Mouse (Mus musculus) hindbrain, embryonic 11.5 days (tissue): ENCODE results near the gene Dlgap1. TPM values are rescaled to one million over a fixed set of nuclear protein-coding genes. Genes with fewer than 3 reads are reported as not detected.

Experiments
- ATAC-seq: fragments of 200-750 bp; cut with Nextera tagmentation; 2 replicates; pipeline ENCODE4 v1.8.0; 2017; ENCODE audit warnings: mild to moderate bottlenecking, moderate TSS enrichment, moderate library complexity; ENCODE audit not compliant: low FRiP score
- DNase-seq: peaks from one replicate; pipeline ENCODE4 v3.0.0-alpha.2; 2015; ENCODE audit warnings: low spot score
- H3K27ac ChIP-seq: fragments of 300-500 bp; sonication (generic); 2 replicates; pipeline ENCODE4 v1.5.1; 2014; ENCODE audit warnings: mild to moderate bottlenecking, low read depth, low read length
- H3K27me3 ChIP-seq: fragments of 300-500 bp; sonication (generic); 2 replicates; pipeline ENCODE4 v1.6.1; 2014; ENCODE audit warnings: mild to moderate bottlenecking, low read length, moderate library complexity, mixed read lengths; ENCODE audit not compliant: control insufficient read depth, insufficient read depth
- H3K36me3 ChIP-seq: fragments of 300-500 bp; sonication (generic); 2 replicates; pipeline ENCODE4 v1.6.1; 2014; ENCODE audit warnings: mild to moderate bottlenecking, low read length, moderate library complexity, mixed read lengths; ENCODE audit not compliant: control insufficient read depth, insufficient read depth
- H3K4me1 ChIP-seq: fragments of 300-500 bp; sonication (generic); replicated peaks from 2 replicates; pipeline ENCODE4 v1.6.1; 2014; ENCODE audit warnings: low read length, mixed read lengths; ENCODE audit not compliant: control insufficient read depth, insufficient read depth
- H3K4me2 ChIP-seq: fragments of 300-500 bp; sonication (generic); replicated peaks from 2 replicates; pipeline ENCODE4 v1.6.1; 2014; ENCODE audit warnings: mild to moderate bottlenecking, low read depth, low read length
- H3K4me3 ChIP-seq: fragments of 300-500 bp; sonication (generic); 2 replicates; pipeline ENCODE4 v1.5.1; 2014; ENCODE audit warnings: low read depth, low read length
- H3K9ac ChIP-seq: fragments of 300-500 bp; sonication (generic); 2 replicates; pipeline ENCODE4 v1.6.1; 2014; ENCODE audit warnings: low read depth, low read length
- H3K9me3 ChIP-seq: fragments of 300-500 bp; sonication (generic); 2 replicates; pipeline ENCODE4 v1.6.1; 2016; ENCODE audit warnings: low read length; ENCODE audit not compliant: control insufficient read depth
- WGBS: fragments of 180-500 bp; shearing (Covaris S2); extraction: QIAGEN DNeasy Blood & Tissue Kit; methylation state at CpG from one replicate; pipeline ENCODE4 v1.1.7; 2014; 5-methylcytosine and 5-hydroxymethylcytosine counted together
- polyA plus RNA-seq: library from polyadenylated mRNA; unstranded; fragments of >200 nt; fragmentation: Nextera tagmentation; extraction: Ambion mirVana; gene quantifications from 2 replicates; pipeline ENCODE4 v1.2.1, GENCODE M21; 2014

Gene Dlgap1
- polyA plus RNA-seq, 1 experiment from 2014 or later: 4.4 TPM

DNA sequence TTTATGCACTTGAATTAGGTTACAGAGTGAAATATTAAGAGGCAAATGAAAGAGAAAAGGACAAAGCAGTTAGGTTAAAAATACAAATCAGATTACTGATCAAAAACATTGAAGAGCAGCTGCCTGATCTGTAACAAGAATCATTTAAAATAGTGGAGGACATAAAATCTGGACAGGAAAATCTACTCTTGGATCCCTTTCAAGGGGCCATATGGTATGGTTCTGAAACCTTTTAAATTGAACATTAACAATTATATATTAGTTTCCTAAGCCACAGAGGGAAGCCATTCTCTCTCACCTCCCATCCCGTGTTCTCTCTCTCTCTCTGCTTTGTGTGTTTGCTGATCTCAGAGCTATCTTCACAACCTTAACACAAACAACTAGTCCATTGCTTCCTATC lies 625.4 kb downstream of the Dlgap1 start:
- no peak for DNase-seq
- no peak overlapping the region for H3K27ac ChIP-seq
- no peaks in the 10 kb centered on the region for H3K27me3 ChIP-seq
- no peaks in the 10 kb centered on the region; the same call in 1 of the 2 replicates for H3K4me1 ChIP-seq
- no peak for ATAC-seq
- H3K4me2 ChIP-seq: no peak overlapping the region
- H3K9me3 ChIP-seq: no peaks in the 10 kb centered on the region
- no peaks in the 10 kb centered on the region for H3K36me3 ChIP-seq
- WGBS: 77% methylated on average over 1 of the region's 1 CpGs
- H3K9ac ChIP-seq: no peak overlapping the region
- H3K4me3 ChIP-seq: no peak overlapping the region

DNA sequence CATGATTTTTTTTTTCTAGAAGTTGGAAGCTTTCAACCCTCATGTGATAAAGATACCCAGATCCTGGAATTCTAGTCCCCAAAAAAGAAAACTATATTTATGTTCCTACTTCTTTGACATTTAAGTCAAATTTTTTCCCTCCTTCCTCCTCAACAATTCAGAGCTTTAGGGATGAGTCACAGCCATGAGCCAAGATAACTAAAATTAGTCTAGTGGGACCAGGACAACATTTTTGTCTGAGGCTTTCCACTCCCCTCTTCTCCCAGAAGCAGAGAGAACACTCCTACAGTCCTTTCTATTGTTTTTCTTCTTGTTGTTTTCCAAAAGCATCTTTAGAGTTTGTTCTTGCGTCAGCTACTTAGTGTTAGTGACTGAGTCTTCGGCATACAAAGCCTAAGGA lies 627.5 kb downstream of the Dlgap1 start:
- H3K36me3 ChIP-seq: no peaks in the 10 kb centered on the region
- H3K4me1 ChIP-seq: no peaks in the 10 kb centered on the region
- H3K4me3 ChIP-seq: no peak overlapping the region
- WGBS: 86% methylated on average over 2 of the region's 2 CpGs
- H3K27me3 ChIP-seq: no peaks in the 10 kb centered on the region
- H3K4me2 ChIP-seq: no peak overlapping the region
- H3K9ac ChIP-seq: no peak overlapping the region
- DNase-seq: no peak
- H3K9me3 ChIP-seq: no peaks in the 10 kb centered on the region
- no peak overlapping the region for H3K27ac ChIP-seq
- no peak for ATAC-seq

GRCm38 (mm10) chr17:70600462-70600861 lies 631.6 kb downstream of the Dlgap1 start:
- 83% methylated on average over 6 of the region's 6 CpGs for WGBS
- H3K9me3 ChIP-seq: no peaks in the 10 kb centered on the region
- ATAC-seq (no peak), DNase-seq (no peak)
- no peaks in the 10 kb centered on the region for H3K36me3 ChIP-seq
- H3K4me2 ChIP-seq: no peak overlapping the region
- no peak overlapping the region for H3K4me3 ChIP-seq
- no peak overlapping the region for H3K27ac ChIP-seq
- no peak overlapping the region for H3K9ac ChIP-seq
- no peaks in the 10 kb centered on the region for H3K4me1 ChIP-seq
- H3K27me3 ChIP-seq: no peaks in the 10 kb centered on the region

GRCm38 (mm10) chr17:70602051-70602450 lies 633.2 kb downstream of the Dlgap1 start:
- no peak for DNase-seq
- no peak overlapping the region for H3K27ac ChIP-seq
- no peak overlapping the region for H3K4me2 ChIP-seq
- WGBS: 89% methylated on average over 7 of the region's 7 CpGs
- no peaks in the 10 kb centered on the region for H3K27me3 ChIP-seq
- H3K4me1 ChIP-seq: no peaks in the 10 kb centered on the region
- no peak overlapping the region for H3K4me3 ChIP-seq
- H3K9ac ChIP-seq: no peak overlapping the region
- H3K36me3 ChIP-seq: no peaks in the 10 kb centered on the region
- ATAC-seq: no peak
- no peaks in the 10 kb centered on the region for H3K9me3 ChIP-seq

DNA sequence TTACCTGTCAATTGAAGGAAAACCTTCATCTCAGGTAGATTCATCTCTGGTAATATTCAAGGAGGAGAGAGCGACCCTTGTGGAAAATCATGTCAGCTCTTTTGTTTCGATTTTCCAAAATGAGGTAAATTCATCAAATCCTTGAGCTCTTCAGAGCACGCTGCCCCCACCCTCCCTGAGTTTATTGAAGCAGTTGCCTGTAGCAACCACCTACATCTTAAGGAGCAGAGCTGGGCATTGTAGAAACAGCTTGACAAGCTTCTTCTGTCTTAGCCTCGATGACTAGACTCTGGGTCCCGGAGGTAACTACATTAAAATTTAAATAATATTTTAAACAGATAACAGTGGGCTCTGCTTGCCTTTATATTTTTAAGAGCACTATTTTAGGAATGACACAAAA lies 636.8 kb downstream of the Dlgap1 start:
- Histone ChIP-seq H3K27me3 (no peaks in the 10 kb centered on the region), H3K9me3 (no peaks in the 10 kb centered on the region), H3K4me2 (no peak overlapping the region), H3K9ac (no peak overlapping the region), H3K36me3 (no peaks in the 10 kb centered on the region), H3K4me3 (no peak overlapping the region), H3K27ac (no peak overlapping the region), H3K4me1 (no peaks in the 10 kb centered on the region)
- ATAC-seq (no peak), DNase-seq (no peak)
- WGBS: 89% methylated on average over 5 of the region's 5 CpGs

- Histone ChIP-seq H3K4me1 (no peaks in the 10 kb centered on the region), H3K4me2 (no peak overlapping the region), H3K9me3 (no peaks in the 10 kb centered on the region), H3K36me3 (no peaks in the 10 kb centered on the region), H3K9ac (no peak overlapping the region), H3K27me3 (no peaks in the 10 kb centered on the region), H3K4me3 (no peak overlapping the region), H3K27ac (no peak overlapping the region)
- 78% methylated on average over 6 of the region's 6 CpGs for WGBS
- DNase-seq (no peak), ATAC-seq (no peak)
Measured at GRCm38 (mm10) chr17:70612171-70612570, 643.3 kb downstream of the Dlgap1 start.

DNA sequence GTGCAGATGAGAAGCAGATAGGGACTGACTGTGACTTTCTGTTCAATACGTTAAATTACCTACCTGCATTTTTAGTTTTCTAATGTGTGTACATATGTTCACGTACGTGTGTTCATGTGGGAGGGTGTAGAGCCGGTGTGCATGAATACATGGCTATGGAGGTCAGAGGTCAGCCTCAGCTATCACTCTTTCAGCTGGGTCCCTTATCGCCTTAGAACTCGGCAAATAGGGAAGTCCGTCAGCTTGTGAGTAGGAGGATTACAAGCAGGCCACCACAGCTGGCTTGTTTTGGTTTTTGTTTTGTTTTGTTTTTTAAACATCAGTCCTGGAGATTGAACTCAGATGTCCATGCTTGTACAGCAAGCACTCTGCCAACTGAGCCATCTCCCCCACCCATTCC lies 645.0 kb downstream of the Dlgap1 start:
- DNase-seq: no peak
- H3K36me3 ChIP-seq: no peaks in the 10 kb centered on the region
- no peaks in the 10 kb centered on the region for H3K27me3 ChIP-seq
- no peak overlapping the region for H3K4me3 ChIP-seq
- no peaks in the 10 kb centered on the region for H3K4me1 ChIP-seq
- 88% methylated on average over 7 of the region's 7 CpGs for WGBS
- no peak overlapping the region for H3K4me2 ChIP-seq
- H3K27ac ChIP-seq: no peak overlapping the region
- no peak for ATAC-seq
- H3K9ac ChIP-seq: no peak overlapping the region
- H3K9me3 ChIP-seq: no peaks in the 10 kb centered on the region

DNA sequence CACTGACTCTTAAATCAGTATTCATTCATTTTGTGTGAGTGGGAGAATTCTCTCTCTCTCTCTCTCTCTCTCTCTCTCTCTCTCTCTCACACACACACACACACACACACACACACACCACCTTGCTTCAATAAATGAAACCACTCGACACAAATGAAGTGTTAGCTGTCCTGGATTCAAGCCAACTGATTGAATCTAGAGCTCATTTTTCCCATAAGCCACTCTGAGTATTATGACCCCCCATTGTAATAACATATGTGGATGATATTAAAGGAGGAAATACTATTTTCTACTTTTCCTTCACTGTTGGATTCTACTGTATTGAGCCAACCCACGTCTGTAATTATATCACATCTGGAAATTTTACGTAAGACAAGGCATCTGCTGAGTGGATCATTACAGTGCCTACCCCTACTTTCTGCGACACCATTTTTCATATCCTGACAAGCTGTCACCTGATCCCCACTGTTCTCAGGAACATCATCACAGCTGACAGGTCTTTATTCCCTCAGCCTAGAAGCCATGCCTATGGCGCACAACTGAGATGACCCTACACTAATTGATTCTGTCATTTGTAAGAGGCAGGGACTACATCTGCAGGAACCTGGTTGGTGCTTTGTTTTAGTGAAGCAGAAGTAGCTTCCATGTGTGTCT lies 645.7 kb downstream of the Dlgap1 start:
- DNase-seq (no peak), ATAC-seq (no peak)
- H3K27ac ChIP-seq: no peak overlapping the region
- H3K36me3 ChIP-seq: no peaks in the 10 kb centered on the region
- H3K4me1 ChIP-seq: no peaks in the 10 kb centered on the region
- H3K4me3 ChIP-seq: no peak overlapping the region
- no peak overlapping the region for H3K4me2 ChIP-seq
- H3K9me3 ChIP-seq: no peaks in the 10 kb centered on the region
- no peaks in the 10 kb centered on the region for H3K27me3 ChIP-seq
- H3K9ac ChIP-seq: no peak overlapping the region
- 77% methylated on average over 5 of the region's 5 CpGs for WGBS

DNA sequence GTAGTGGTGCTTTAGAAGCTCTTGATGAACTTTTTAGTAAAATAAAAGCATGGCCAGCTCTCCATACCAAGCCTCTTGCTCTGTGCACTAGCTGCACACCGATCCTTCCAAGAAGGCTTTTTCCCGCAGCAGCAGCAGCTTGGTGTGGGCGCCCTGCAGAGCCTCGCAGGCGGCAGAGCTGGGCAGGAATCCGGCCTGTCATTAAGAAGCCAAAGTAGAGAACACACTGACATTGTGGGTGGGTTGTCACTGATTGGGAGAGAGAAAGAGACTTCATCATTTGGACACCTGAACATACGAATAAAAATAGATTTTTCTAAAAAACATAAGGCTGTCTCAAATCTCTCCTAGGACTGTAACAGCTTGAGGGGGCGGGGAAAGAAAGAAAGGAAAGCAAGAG lies 653.6 kb downstream of the Dlgap1 start:
- no peak for DNase-seq
- H3K4me2 ChIP-seq: no peak overlapping the region
- no peaks in the 10 kb centered on the region for H3K27me3 ChIP-seq
- no peak overlapping the region for H3K27ac ChIP-seq
- no peak for ATAC-seq
- no peak overlapping the region for H3K9ac ChIP-seq
- no peak overlapping the region for H3K4me3 ChIP-seq
- H3K4me1 ChIP-seq: no peaks in the 10 kb centered on the region
- no peaks in the 10 kb centered on the region for H3K9me3 ChIP-seq
- WGBS: 81% methylated on average over 8 of the region's 8 CpGs
- H3K36me3 ChIP-seq: no peaks in the 10 kb centered on the region
